Mouse (Mus musculus) bone marrow macrophage, adult 2 months (primary cell): ENCODE measurements around the gene Ccdc167.

ENCODE experiments used
- CTCF ChIP-seq: IDR thresholded peaks from 2 replicates; pipeline ENCODE4 v1.5.1; 2012; ENCODE audit warnings: low read depth, mild to moderate bottlenecking, low read length, moderate library complexity
- POLR2A ChIP-seq: IDR thresholded peaks from 2 replicates; pipeline ENCODE4 v1.6.1; 2012; ENCODE audit warnings: mild to moderate bottlenecking, low read depth, low read length, borderline replicate concordance

DNA sequence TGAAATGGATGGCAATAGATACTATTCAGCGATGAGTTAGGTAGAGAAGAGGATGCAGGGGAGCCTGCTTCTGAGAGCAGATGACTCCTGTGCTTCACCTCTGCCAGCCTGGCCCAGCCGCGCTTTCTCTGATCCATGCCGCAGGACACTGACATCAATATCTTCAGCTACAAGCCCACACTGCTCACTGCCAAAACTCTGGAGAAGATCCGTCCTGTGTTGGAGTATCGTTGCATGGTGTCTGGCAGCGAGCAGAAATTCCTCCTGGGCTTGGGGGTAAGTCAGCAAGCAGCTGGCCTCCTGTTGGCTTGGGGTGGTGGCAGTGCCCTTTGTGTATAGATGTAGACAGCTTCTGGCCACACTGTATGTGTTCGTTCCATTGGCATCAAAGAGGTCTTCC lies 19.9 kb downstream of the Ccdc167 start:
- TF ChIP-seq POLR2A: no peak
- no peak for TF ChIP-seq CTCF
